Mouse (Mus musculus) yolk sac, embryonic 10.5 days (tissue): ENCODE data around the gene Nkg7.

Source experiments
- DNase-seq: peaks from one replicate; pipeline ENCODE4 v3.0.0-alpha.2; 2017; ENCODE audit warnings: low spot score

Gene Nkg7

GRCm38 (mm10) chr7:43436341-43437255 lies at the start of gene Nkg7:
Gene Nkg7, plus strand, starts transcription at chr7:43437073.
- DNase-seq: no peak

GRCm38 (mm10) chr7:43392349-43393121 lies 44.3 kb upstream of the Nkg7 start:
- DNase-seq: no peak

DNA sequence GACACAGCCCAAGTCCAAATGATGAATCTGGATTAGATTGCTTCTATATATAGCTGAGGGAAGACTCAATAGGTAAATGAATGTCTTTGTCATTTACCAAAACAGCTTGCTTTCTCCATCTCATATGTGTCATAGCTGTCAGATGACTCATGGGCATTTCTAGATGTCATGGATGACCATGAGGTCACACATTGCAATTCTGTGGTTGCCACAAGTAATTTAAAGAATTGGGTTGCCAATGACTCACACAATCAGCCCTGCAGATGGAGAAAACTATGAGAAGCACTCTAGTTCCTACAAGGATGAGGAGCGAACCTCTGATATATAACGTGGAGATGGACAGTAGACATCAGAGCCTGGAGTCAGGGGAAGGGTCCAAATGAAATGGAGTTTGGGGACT lies 37.4 kb upstream of the Nkg7 start:
- DNase-seq: no peak

DNA sequence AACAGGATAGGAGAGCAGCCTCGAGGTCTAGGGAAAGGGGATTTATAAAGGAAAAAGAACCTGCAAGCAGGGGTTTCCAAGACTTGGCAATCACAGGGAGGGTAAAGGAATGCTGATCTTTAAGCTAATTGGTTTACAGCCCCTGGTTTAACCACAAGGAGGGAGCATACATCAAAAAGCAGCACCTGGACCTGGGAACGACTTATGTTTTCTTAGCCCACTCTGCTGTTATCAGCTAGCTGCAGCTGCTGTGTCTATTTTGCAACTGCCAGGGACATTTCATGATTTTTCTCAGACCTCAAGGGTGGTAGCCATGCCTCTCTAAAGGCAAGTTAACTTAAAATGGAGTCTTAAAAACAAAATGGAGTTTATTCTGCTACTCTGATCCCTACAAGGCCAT lies 34.2 kb upstream of the Nkg7 start:
- DNase-seq: no peak

GRCm38 (mm10) chr7:43407573-43407972 lies 29.3 kb upstream of the Nkg7 start:
- DNase-seq: no peak

- no peak for DNase-seq
These were observed 28.7 kb upstream of the Nkg7 start, which contains the start of gene Siglecg for GRCm38 (mm10) chr7:43408131-43408553. Gene Siglecg, plus strand, starts transcription at chr7:43408204.

DNA sequence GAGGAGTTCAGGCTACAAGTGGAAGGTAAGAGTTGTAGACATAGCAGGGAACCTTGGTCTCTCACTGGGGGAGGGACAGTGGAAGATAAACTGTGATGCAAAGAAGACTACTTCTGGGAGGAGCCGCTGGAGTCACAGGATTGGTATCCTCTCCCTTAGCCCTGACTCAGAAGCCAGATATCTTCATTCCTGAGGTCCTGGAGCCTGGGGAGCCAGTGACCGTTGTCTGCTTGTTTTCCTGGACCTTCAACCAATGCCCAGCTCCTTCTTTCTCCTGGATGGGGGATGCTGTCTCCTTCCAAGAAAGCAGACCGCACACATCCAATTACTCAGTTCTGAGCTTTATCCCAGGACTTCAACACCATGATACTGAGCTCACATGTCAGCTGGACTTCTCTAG lies 27.8 kb upstream of the Nkg7 start:
- no peak for DNase-seq

GRCm38 (mm10) chr7:43411724-43412123 lies 25.1 kb upstream of the Nkg7 start:
- DNase-seq: peak; percentile 13

- DNase-seq: no peak
These were observed 19.6 kb upstream of the Nkg7 start for GRCm38 (mm10) chr7:43417298-43417697.

DNA sequence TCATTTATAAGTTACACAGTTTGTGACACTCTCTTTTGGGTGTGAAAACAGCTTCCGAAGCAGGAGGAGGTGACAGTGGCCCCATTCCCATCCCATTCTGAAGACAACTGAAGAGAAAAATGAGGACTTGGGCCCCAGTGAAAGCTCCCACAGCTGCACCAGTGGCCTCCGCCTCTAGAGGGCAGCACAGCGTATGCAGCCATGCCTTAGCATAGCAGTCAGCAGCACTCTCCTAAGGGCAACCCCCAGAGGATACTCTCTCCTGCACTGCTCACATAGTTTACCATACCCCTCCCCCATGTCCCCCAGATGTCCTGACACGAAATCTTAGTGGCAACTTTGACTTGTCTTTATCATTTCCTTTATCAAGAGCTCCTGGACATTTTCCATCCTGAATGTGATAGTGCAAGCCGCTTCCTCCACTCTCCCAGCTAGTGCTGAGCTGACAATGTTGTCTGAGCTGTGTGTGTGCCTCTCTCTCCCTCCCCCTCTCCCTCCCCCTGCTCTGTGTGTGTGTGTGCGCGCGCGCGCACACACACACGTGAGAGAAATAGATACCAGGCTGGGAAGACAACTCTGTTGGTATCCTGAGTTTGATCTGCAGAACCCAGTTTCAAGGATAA lies 13.8 kb upstream of the Nkg7 start:
- peak; percentile 72 for DNase-seq

GRCm38 (mm10) chr7:43423991-43424625 lies 12.8 kb upstream of the Nkg7 start:
- DNase-seq: no peak

- no peak for DNase-seq
These were observed 9.5 kb upstream of the Nkg7 start, which contains the start of gene Lim2 for GRCm38 (mm10) chr7:43427406-43427805. Gene Lim2, plus strand, starts transcription at chr7:43427670.

DNA sequence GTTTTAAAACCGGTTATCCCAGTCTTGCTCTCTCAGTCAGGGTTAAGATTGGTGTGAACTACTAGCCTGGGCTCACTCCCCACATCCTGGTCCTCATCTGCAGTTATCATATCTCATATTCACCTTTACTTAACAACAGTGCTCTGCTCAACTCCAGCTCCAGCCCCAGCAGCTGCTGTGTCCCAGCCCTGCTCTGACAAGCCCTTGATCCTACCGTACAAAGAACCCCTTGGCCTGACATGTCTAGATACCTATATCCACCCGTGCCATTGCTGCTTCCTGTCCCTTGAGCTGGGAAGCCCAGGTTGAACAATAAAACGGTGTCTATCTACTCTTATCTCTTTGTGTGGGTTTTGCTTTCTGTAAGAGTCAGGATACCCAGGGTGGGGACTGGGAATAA lies 7.4 kb upstream of the Nkg7 start:
- DNase-seq: no peak

GRCm38 (mm10) chr7:43432891-43433290 lies 4.0 kb upstream of the Nkg7 start:
- DNase-seq: no peak

DNA sequence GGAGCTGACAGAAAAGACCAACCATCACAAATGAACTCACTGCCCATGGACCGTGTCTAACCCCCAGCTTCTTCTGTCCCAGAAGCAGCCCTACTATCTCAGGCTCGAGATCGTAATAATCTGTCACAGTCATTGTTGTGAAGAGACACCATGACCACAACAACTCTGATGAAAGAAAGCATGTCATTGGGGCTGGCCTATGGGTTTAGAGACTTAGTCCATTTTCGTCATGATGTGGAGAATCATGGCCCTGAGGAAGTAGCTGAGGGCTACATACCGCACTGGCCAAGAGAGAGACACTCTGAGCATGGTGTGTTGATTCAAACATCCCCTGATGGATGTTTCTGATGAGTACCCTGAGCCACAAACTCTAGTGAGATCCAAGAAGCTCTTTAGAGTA lies 2.2 kb upstream of the Nkg7 start:
- DNase-seq: no peak

- DNase-seq: no peak
These were observed 1.7 kb downstream of the Nkg7 start for GRCm38 (mm10) chr7:43438611-43439010.

GRCm38 (mm10) chr7:43440482-43440881 lies 3.6 kb downstream of the Nkg7 start, which contains the start of gene Cldnd2:
Gene Cldnd2, plus strand, starts transcription at chr7:43440782.
- peak; percentile 50 for DNase-seq

DNA sequence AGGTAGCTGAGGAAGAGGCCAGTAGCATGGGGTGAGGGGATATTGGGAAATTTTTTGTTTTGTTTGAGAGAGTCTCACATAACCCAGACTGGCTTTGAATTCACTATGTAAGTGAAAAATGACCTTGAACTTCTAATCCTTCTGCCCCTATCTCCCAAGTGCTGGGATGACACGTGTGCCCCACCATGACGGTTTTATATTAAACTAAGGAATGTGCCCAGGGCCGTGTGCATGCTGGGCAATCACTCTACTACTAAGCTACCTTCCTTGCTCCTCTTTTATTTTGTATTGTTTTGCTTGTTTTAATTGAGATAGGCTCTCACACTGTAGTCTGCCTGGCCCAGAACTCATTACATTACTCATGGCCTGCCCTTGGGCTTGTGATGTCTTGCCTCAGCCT lies 4.2 kb downstream of the Nkg7 start:
- DNase-seq: no peak

DNA sequence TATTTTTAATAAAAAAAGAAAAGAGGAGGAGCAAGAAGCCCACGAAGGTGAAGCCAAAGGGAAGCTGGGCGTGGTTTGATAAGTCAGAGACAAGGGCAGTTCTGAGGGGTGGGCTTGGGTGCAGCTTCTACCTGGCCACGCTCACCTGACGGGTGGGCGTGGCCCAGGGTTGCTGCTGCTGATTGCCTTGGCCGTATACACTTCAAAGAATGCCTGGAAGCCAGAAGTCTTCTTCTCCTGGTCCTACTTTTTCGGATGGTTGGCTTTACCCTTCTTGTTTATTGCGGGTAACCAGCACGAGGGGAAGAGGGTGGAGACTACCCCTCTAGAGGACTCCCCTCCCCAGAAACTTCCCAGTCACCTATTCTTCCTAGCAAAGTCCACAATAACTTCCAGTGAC lies 5.8 kb downstream of the Nkg7 start:
- DNase-seq: peak; percentile 69

DNA sequence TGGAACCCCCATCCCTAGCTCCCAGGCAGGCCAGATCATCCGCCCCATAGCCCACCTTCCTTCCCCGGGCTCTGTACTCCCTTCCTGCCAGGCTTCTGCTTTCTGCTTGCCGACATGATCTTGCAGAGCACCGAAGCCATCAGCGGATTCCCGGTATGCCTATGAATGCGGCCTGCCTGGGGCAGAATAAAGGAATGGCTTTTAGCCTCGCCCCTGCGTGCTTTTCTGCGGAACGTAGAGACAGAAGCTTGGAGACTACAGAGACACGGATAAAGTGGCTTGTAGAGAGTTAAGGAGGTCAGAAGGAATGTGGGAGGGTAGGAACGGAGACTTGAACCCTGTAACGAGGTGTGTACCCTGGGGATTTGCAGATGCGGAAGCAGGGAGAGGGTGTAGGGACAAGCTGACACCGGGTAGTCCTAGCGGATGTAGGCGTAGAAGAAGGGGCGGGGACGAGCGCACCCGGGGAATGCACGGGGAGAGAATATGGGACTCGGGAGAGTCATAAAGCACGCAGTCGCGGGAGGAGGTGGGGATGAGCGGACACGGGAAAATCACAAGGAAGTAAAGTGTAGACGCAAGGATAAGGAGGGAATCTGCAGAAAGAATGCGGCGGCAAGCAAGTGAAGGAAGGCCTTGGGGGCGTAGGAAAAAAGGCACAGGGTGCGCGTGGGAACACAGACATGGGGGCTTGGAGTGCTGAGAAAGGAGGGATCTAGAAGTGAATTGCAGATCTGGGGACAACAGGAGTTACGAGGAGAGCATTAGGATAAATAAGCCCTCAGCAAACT lies 6.4 kb downstream of the Nkg7 start:
- peak; percentile 85 for DNase-seq

GRCm38 (mm10) chr7:43443917-43444293 lies 7.0 kb downstream of the Nkg7 start, which contains the start of the genes Etfb and Gm45233:
Gene Etfb, plus strand, starts transcription at chr7:43444083.
Gene Gm45233, plus strand, starts transcription at chr7:43444128.
- peak; percentile 98 for DNase-seq
